Mouse (Mus musculus): ENCODE results near the gene Prps2. TPM values are rescaled to one million over a fixed set of nuclear protein-coding genes. Genes with fewer than 3 reads are reported as not detected.
A peak's percentile ranks its signal among the peaks of the same experiment; 100 is the strongest.

Prps2 gene
- total RNA-seq, 1 experiment = 32.7 TPM

DNA sequence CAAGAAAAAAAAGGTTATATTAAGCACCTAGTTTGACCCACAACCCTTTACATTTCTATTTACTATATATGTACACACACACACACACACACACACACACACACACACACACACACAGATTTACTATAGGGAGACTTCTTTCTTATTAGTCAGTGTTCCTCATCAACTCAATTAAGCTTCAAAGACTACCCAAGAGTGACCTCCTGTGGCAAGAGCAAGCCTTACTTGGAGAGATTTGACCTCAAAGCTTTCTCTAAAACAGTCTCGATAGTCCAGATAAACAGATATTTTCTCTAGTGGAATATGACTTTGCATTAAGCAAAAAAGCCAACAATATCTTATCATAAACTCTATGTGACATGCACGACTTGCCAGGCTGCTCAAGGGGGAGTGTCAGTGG lies 25.1 kb downstream of the Prps2 start:
- no peak for DNase-seq (ENCODE audit: low read depth, low spot score)
- in situ Hi-C loops (cut with MboI; ENCODE audit: low sequenced_read_pairs in 2 of 2, unreplicated experiment in 2 of 2) = no loop called here
- no peak overlapping the region for H3K27ac ChIP-seq (ENCODE audit: insufficient read depth, low read depth, low read length, poor library complexity, severe bottlenecking)
- no peak overlapping the region for H3K9ac ChIP-seq (ENCODE audit: insufficient read depth, low read depth, low read length, poor library complexity, severe bottlenecking)
- H3K9me3 ChIP-seq (ENCODE audit: control insufficient read depth, insufficient read depth, low read depth, low read length) = no peaks in the 10 kb centered on the region
- no peaks in the 10 kb centered on the region for H3K4me1 ChIP-seq (ENCODE audit: control insufficient read depth in 2 of 2, insufficient read depth in 2 of 2, low read length in 2 of 2, poor library complexity in 1 of 2)
- H3K36me3 ChIP-seq (ENCODE audit: control insufficient read depth, insufficient read depth, low read length, poor library complexity, severe bottlenecking) = peaks cover 3% of the 10 kb centered on the region; the same call in 1 of the 2 replicates
- no peak for TF ChIP-seq ZNF384 (IDR thresholded peaks at IDR 0.05; ENCODE audit: low read depth, low read length)
- TF ChIP-seq ZC3H11A (IDR thresholded peaks at IDR 0.05; ENCODE audit: borderline replicate concordance, low read depth, low read length) = no peak
- TF ChIP-seq MAFK (IDR thresholded peaks at IDR 0.05; ENCODE audit: insufficient read depth, low read depth, low read length) = no peak
- no peak for TF ChIP-seq CHD2 (IDR thresholded peaks at IDR 0.05; ENCODE audit: low read depth, low read length)
- TF ChIP-seq HCFC1 (IDR thresholded peaks at IDR 0.05; ENCODE audit: borderline replicate concordance, insufficient read depth, low read length) = no peak
- no peak overlapping the region for H3K4me3 ChIP-seq (ENCODE audit: insufficient read depth in 1 of 2, low read depth in 1 of 2, low read length in 2 of 2, poor library complexity in 1 of 2, severe bottlenecking in 1 of 2)

DNA sequence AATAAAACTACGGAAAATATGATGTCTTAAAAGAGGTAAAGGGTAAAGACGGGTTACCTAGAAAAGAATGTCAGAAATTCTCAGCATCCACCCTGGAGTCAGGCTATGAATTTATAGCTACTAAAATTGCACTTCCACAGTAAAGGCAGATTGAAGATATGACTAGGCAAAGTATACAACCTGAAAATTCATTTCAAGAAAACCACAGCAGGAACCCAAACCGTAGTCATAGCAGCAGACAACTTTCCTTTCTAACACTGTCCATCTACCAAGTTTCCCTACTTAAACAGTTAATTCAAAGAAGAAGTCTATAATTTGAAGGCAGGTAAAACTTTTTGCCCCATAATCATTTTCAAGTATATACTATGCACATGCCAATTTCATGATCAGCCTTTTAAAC lies 26.6 kb downstream of the Prps2 start:
- Histone ChIP-seq H3K4me3 (ENCODE audit: insufficient read depth in 1 of 2, low read depth in 1 of 2, low read length in 2 of 2, poor library complexity in 1 of 2, severe bottlenecking in 1 of 2) (no peak overlapping the region), H3K4me1 (ENCODE audit: control insufficient read depth in 2 of 2, insufficient read depth in 2 of 2, low read length in 2 of 2, poor library complexity in 1 of 2) (no peaks in the 10 kb centered on the region), H3K9ac (ENCODE audit: insufficient read depth, low read depth, low read length, poor library complexity, severe bottlenecking) (no peak overlapping the region), H3K27ac (ENCODE audit: insufficient read depth, low read depth, low read length, poor library complexity, severe bottlenecking) (no peak overlapping the region), H3K9me3 (ENCODE audit: control insufficient read depth, insufficient read depth, low read depth, low read length) (no peaks in the 10 kb centered on the region), H3K36me3 (ENCODE audit: control insufficient read depth, insufficient read depth, low read length, poor library complexity, severe bottlenecking) (no peaks in the 10 kb centered on the region)
- in situ Hi-C loops (cut with MboI; ENCODE audit: low sequenced_read_pairs in 2 of 2, unreplicated experiment in 2 of 2) = no loop called here
- no peak for DNase-seq (ENCODE audit: low read depth, low spot score)
- TF ChIP-seq CHD2 (IDR thresholded peaks at IDR 0.05; ENCODE audit: low read depth, low read length) (no peak), HCFC1 (IDR thresholded peaks at IDR 0.05; ENCODE audit: borderline replicate concordance, insufficient read depth, low read length) (no peak), MAFK (IDR thresholded peaks at IDR 0.05; ENCODE audit: insufficient read depth, low read depth, low read length) (no peak), ZNF384 (IDR thresholded peaks at IDR 0.05; ENCODE audit: low read depth, low read length) (no peak), ZC3H11A (IDR thresholded peaks at IDR 0.05; ENCODE audit: borderline replicate concordance, low read depth, low read length) (no peak)

DNA sequence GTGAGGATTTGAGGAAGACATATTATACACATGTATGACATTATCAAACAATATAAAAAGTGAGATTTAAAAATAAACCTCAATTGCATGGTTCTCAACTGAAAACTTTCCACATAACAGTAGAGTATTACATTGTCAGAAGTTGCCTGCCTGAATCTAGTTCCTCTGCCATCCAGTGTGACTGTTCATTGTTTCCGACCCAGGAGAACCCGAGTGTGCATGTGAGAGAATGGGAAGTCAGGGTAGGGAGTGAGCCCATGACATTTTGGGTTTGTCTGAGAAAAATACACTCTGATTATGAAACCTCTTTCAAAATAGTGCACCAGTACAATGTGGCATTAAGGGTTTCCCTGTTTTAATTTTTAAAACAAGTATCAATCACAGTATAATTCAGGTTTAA lies 28.9 kb downstream of the Prps2 start:
- DNase-seq (ENCODE audit: low read depth, low spot score) = no peak
- H3K27ac ChIP-seq (ENCODE audit: insufficient read depth, low read depth, low read length, poor library complexity, severe bottlenecking) = no peak overlapping the region

DNA sequence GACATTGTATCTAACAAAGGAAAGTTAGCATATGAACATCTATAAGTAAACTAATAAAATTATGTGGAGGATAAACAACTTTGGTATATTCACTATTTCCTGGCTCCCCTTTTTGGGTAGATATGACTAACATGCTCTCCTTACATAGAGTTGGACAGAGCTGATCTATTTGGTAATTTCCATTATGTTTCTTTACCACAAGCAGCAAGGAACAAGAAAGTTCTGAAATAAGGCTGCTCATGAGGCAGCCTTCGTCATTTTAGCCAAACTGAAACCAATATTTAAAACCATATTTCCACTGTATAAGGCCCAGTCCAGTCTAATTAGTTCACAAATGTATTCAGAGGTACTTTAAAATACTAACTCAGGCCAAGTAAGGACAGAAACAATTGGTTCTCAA lies 36.1 kb downstream of the Prps2 start:
- no peaks in the 10 kb centered on the region; the same call in 1 of the 2 replicates for H3K36me3 ChIP-seq (ENCODE audit: control insufficient read depth, insufficient read depth, low read length, poor library complexity, severe bottlenecking)
- H3K9ac ChIP-seq (ENCODE audit: insufficient read depth, low read depth, low read length, poor library complexity, severe bottlenecking) = no peak overlapping the region
- no peak overlapping the region for H3K4me3 ChIP-seq (ENCODE audit: insufficient read depth in 1 of 2, low read depth in 1 of 2, low read length in 2 of 2, poor library complexity in 1 of 2, severe bottlenecking in 1 of 2)
- no peaks in the 10 kb centered on the region for H3K9me3 ChIP-seq (ENCODE audit: control insufficient read depth, insufficient read depth, low read depth, low read length)
- no peak for TF ChIP-seq ZC3H11A (IDR thresholded peaks at IDR 0.05; ENCODE audit: borderline replicate concordance, low read depth, low read length)
- no peak for TF ChIP-seq HCFC1 (IDR thresholded peaks at IDR 0.05; ENCODE audit: borderline replicate concordance, insufficient read depth, low read length)
- TF ChIP-seq MAFK (IDR thresholded peaks at IDR 0.05; ENCODE audit: insufficient read depth, low read depth, low read length) = no peak
- TF ChIP-seq CHD2 (IDR thresholded peaks at IDR 0.05; ENCODE audit: low read depth, low read length) = no peak
- no peak for TF ChIP-seq ZNF384 (IDR thresholded peaks at IDR 0.05; ENCODE audit: low read depth, low read length)
- in situ Hi-C loops (cut with MboI; ENCODE audit: low sequenced_read_pairs in 2 of 2, unreplicated experiment in 2 of 2) = no loop called here
- no peak overlapping the region for H3K27ac ChIP-seq (ENCODE audit: insufficient read depth, low read depth, low read length, poor library complexity, severe bottlenecking)
- no peak for DNase-seq (ENCODE audit: low read depth, low spot score)
- no peaks in the 10 kb centered on the region for H3K4me1 ChIP-seq (ENCODE audit: control insufficient read depth in 2 of 2, insufficient read depth in 2 of 2, low read length in 2 of 2, poor library complexity in 1 of 2)

More for the DNA sequence above, 28.9 kb downstream of the Prps2 start:
- Histone ChIP-seq H3K4me3 (ENCODE audit: insufficient read depth in 1 of 2, low read depth in 1 of 2, low read length in 2 of 2, poor library complexity in 1 of 2, severe bottlenecking in 1 of 2) (no peak overlapping the region), H3K9ac (ENCODE audit: insufficient read depth, low read depth, low read length, poor library complexity, severe bottlenecking) (no peak overlapping the region), H3K9me3 (ENCODE audit: control insufficient read depth, insufficient read depth, low read depth, low read length) (no peaks in the 10 kb centered on the region), H3K4me1 (ENCODE audit: control insufficient read depth in 2 of 2, insufficient read depth in 2 of 2, low read length in 2 of 2, poor library complexity in 1 of 2) (no peaks in the 10 kb centered on the region), H3K36me3 (ENCODE audit: control insufficient read depth, insufficient read depth, low read length, poor library complexity, severe bottlenecking) (no peaks in the 10 kb centered on the region; the same call in 1 of the 2 replicates)
- in situ Hi-C loops (cut with MboI; ENCODE audit: low sequenced_read_pairs in 2 of 2, unreplicated experiment in 2 of 2) = no loop called here
- no peak for TF ChIP-seq ZC3H11A (IDR thresholded peaks at IDR 0.05; ENCODE audit: borderline replicate concordance, low read depth, low read length)
- no peak for TF ChIP-seq ZNF384 (IDR thresholded peaks at IDR 0.05; ENCODE audit: low read depth, low read length)
- TF ChIP-seq CHD2 (IDR thresholded peaks at IDR 0.05; ENCODE audit: low read depth, low read length) = no peak
- TF ChIP-seq MAFK (IDR thresholded peaks at IDR 0.05; ENCODE audit: insufficient read depth, low read depth, low read length) = no peak
- TF ChIP-seq HCFC1 (IDR thresholded peaks at IDR 0.05; ENCODE audit: borderline replicate concordance, insufficient read depth, low read length) = no peak

DNA sequence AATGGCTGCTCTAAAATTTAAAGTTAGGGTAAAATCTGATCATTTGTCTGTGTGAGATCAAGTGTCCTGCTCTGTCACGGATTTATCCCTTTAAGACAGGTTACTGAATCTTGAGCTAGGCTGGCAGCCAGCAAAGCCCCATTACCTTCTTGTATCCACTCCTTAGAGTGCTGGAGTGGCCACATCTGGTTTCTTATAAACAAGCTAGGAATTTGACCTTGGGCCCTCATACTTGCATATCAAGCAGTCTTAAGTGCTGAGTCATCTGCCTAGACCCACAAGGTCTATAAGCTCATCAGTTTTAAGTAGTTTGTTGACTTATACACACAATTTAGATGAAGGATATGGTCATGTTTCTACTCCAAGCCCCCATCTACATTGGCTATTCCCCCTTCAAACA lies 38.2 kb downstream of the Prps2 start:
- TF ChIP-seq ZNF384 (IDR thresholded peaks at IDR 0.05; ENCODE audit: low read depth, low read length) (no peak), ZC3H11A (IDR thresholded peaks at IDR 0.05; ENCODE audit: borderline replicate concordance, low read depth, low read length) (no peak), CHD2 (IDR thresholded peaks at IDR 0.05; ENCODE audit: low read depth, low read length) (no peak), HCFC1 (IDR thresholded peaks at IDR 0.05; ENCODE audit: borderline replicate concordance, insufficient read depth, low read length) (no peak), MAFK (IDR thresholded peaks at IDR 0.05; ENCODE audit: insufficient read depth, low read depth, low read length) (peak; percentile 63)
- H3K9ac ChIP-seq (ENCODE audit: insufficient read depth, low read depth, low read length, poor library complexity, severe bottlenecking) = no peak overlapping the region
- no peaks in the 10 kb centered on the region for H3K9me3 ChIP-seq (ENCODE audit: control insufficient read depth, insufficient read depth, low read depth, low read length)
- in situ Hi-C loops (cut with MboI; ENCODE audit: low sequenced_read_pairs in 2 of 2, unreplicated experiment in 2 of 2) = no loop called here
- no peak overlapping the region for H3K4me3 ChIP-seq (ENCODE audit: insufficient read depth in 1 of 2, low read depth in 1 of 2, low read length in 2 of 2, poor library complexity in 1 of 2, severe bottlenecking in 1 of 2)
- no peak for DNase-seq (ENCODE audit: low read depth, low spot score)
- no peaks in the 10 kb centered on the region for H3K4me1 ChIP-seq (ENCODE audit: control insufficient read depth in 2 of 2, insufficient read depth in 2 of 2, low read length in 2 of 2, poor library complexity in 1 of 2)
- H3K36me3 ChIP-seq (ENCODE audit: control insufficient read depth, insufficient read depth, low read length, poor library complexity, severe bottlenecking) = no peaks in the 10 kb centered on the region; the same call in 1 of the 2 replicates
- no peak overlapping the region for H3K27ac ChIP-seq (ENCODE audit: insufficient read depth, low read depth, low read length, poor library complexity, severe bottlenecking)

Measured in ES-E14 (cell line).